Mouse (Mus musculus) macrophage (primary cell): ENCODE results near the gene H2afx. TPM values are rescaled to one million over a fixed set of nuclear protein-coding genes. Genes with fewer than 3 reads are reported as not detected.

ENCODE experiments used
- H3K27ac ChIP-seq: fragments of 350-480 bp; formaldehyde crosslinking; 2 replicates; pipeline ENCODE4 v1.9.0; 2021
- H3K36me3 ChIP-seq: fragments of 350-480 bp; formaldehyde crosslinking; 2 replicates; pipeline ENCODE4 v1.9.0; 2021; ENCODE audit errors: inconsistent target
- H3K4me3 ChIP-seq: fragments of 350-480 bp; formaldehyde crosslinking; 2 replicates; pipeline ENCODE4 v1.9.0; 2021; ENCODE audit errors: inconsistent target
- H3K79me2 ChIP-seq: fragments of 350-480 bp; formaldehyde crosslinking; 2 replicates; pipeline ENCODE4 v1.9.0; 2021; ENCODE audit errors: inconsistent target
- WGBS: methylation state at CpG from one replicate; pipeline ENCODE4 v1.1.7; 2026; ENCODE audit warnings: inconsistent platforms; ENCODE audit not compliant: missing documents; 5-methylcytosine and 5-hydroxymethylcytosine counted together
- polyA plus RNA-seq: library from polyadenylated mRNA; stranded (reverse); fragments of 250-400 nt; gene quantifications from 3 replicates; pipeline ENCODE4 v1.2.4, GENCODE M21; 2018; ENCODE audit warnings: inconsistent platforms

The H2afx gene
- polyA plus RNA-seq, 1 experiment from 2014 or later: 7.9 TPM

DNA sequence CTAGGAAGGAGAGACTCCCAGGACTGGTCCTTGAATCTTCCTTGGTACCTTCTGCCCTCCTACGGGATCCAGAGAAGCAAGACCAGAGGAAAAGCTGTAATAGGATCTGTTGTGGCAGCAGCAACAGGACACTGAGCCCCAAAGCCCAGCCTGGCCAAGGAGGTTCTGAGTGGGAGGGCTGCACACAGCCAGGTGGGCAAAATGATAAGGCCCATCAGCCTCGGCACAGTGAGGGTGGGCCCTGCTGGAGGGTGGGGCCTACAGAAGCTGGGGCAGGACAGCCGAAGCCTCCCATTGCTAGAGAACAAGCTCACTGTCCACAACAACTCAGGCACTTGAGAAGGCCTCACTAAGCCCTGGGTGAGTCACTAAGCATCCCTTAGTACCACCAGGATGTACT lies 7.7 kb downstream of the H2afx start:
- no peak overlapping the region for H3K4me3 ChIP-seq
- peaks cover 4% of the 10 kb centered on the region; the same call in 1 of the 2 replicates for H3K36me3 ChIP-seq
- no peak overlapping the region for H3K27ac ChIP-seq
- peaks cover 46% of the 10 kb centered on the region for H3K79me2 ChIP-seq
- WGBS: 83% methylated on average over 3 of the region's 3 CpGs

DNA sequence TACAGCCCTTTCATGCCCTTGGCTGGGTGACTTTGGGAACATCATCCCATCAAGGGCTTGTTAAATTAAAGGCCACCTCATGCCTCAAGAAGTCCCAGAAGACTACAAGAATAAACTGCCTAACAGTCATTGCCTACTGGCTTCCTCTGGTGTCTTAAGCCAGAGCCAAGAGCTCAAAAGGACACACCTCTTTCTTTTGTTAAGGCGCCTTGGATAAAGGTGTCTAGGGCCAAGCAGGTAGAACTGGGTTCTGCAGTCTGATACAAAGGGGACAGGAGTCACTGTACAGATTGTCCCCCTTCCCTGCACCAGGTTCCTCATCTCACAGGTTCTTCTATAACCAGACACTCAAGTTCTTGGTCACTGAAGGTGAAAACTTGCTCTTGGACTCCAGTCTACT lies 8.1 kb downstream of the H2afx start:
- H3K4me3 ChIP-seq: peak overlapping the region; percentile 59; the same call in 1 of the 2 replicates
- no peak overlapping the region for H3K27ac ChIP-seq
- peaks cover 42% of the 10 kb centered on the region for H3K79me2 ChIP-seq
- peaks cover 8% of the 10 kb centered on the region for H3K36me3 ChIP-seq
- WGBS: 82% methylated on average over 1 of the region's 1 CpGs

DNA sequence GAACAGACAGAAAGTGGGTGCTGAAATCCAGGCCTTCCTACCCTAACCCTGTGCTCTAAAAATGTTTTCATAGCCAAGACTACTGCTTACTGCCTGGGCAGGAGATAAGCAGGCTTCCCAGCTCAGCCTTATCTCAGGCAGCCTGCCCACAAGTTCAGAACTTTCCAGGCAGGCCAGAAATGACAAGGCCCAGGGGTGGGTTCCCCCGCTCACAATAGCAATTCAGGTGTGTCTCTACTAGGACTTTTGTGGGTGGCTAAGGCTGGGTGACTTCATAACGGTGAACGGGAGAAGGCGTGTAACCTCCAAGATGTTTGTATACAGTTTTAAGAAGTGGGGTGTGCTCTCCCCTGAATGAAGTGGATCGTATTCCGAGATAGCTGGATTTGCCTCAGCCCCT lies 8.8 kb downstream of the H2afx start:
- 9% methylated on average over 6 of the region's 6 CpGs for WGBS
- peak overlapping the region; percentile 59 for H3K4me3 ChIP-seq
- H3K36me3 ChIP-seq: peaks cover 15% of the 10 kb centered on the region
- H3K27ac ChIP-seq: peak overlapping the region; percentile 34
- H3K79me2 ChIP-seq: peaks cover 36% of the 10 kb centered on the region

DNA sequence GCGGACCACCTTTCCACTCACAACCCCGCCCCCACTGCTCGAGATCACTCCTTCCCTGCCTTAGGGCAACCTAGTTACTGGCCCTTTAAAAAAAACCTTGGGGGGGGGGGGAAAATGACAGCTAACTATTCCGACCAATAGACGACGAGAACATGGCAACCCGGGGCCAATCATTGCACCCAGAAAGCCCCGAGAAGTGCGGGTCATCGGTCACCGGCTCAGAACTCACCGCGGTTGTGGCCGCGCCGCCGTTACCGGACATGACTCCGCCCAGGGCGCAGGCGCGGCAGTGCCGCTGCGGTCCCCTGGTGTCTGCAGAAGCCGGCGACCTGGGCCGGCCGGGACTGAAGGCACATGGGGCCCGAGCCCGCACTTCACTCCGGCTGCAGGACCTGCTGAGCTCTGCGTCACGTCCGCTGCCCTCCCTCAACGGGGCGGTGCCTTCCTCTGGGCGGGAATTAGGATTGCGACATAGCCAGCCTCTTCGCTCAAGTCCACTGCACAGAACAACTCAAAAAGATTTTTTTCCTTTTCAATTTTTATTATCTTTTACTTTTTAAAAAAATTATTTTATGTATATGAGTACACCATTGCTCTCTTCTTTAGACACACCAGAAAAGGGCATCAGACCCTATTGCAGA lies 9.4 kb downstream of the H2afx start, which contains the start of gene Hmbs:
Hmbs (minus strand) TSS at position 448 of the 641 bp plus-strand sequence.
- peaks cover 36% of the 10 kb centered on the region for H3K79me2 ChIP-seq
- under 1% methylated on average over 39 of the region's 39 CpGs for WGBS
- H3K27ac ChIP-seq: peak within 1 kb of the TSS; percentile 34
- H3K36me3 ChIP-seq: peaks cover 21% of the 10 kb centered on the region
- H3K4me3 ChIP-seq: peak within 1 kb of the TSS; percentile 59

DNA sequence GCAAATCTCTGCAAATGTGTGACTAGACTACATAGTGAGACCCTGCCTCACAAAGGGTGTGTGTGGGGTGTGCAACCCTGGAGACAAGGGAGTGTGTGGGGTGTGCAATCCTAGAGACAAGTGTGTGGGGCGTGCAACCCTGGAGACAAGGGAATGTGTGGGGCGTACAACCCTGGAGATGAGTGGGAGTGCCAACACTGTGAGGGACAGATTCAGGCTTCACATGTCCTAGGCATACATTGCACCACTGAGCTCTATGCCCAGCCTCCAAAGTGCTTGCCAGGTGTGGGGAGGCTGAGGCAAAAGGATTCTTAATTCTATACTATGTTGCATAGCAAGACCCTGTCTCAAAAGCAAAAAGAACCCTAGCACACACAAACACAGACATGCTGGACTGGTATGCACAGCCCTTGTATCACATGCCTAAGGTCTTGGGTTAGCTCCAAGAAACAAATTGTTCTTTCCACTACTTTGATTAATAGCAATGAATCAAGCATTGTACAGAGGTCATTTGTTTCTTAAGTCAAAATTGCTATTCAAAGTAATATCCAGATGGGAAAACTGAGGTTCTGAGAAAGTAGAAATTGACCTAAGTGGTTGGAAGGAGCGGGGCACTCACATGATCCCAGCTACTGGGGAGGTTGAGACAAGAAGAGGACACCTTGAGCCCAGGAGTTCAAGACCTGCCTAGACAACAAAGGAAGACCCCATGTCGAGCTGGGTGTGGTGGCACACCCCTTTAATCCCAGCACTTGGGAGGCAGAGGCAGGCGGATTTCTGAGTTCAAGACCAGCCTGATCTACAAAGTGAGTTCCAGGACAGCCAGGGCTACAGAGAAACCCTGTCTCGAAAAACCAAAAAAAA lies 11.3 kb downstream of the H2afx start:
- Histone ChIP-seq H3K4me3 (no peak overlapping the region), H3K27ac (no peak overlapping the region), H3K79me2 (peaks cover 28% of the 10 kb centered on the region), H3K36me3 (peaks cover 39% of the 10 kb centered on the region)
- 100% methylated on average over 5 of the region's 6 CpGs for WGBS

DNA sequence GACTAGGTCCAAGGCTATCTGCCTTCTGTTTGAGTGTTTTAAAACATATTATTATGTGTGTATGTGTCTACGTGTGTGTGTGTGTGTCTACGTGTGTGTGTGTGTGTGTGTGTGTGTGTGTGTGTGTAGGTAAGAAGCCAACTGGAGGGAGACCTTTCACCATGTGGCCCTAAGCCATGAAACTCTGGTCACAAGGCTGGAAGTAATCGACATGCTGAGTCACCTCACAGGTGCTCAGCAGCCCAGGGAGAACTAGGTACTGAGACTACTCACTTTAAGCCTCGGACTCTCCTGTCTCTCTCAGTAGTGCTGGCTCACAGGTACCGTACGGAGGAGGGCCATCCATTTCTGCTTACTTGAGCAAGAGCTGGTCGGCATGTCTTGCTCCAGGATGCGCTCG lies 12.7 kb downstream of the H2afx start:
- WGBS: 94% methylated on average over 9 of the region's 9 CpGs
- H3K4me3 ChIP-seq: no peak overlapping the region
- H3K36me3 ChIP-seq: peaks cover 53% of the 10 kb centered on the region
- H3K79me2 ChIP-seq: peaks cover 15% of the 10 kb centered on the region
- no peak overlapping the region for H3K27ac ChIP-seq

DNA sequence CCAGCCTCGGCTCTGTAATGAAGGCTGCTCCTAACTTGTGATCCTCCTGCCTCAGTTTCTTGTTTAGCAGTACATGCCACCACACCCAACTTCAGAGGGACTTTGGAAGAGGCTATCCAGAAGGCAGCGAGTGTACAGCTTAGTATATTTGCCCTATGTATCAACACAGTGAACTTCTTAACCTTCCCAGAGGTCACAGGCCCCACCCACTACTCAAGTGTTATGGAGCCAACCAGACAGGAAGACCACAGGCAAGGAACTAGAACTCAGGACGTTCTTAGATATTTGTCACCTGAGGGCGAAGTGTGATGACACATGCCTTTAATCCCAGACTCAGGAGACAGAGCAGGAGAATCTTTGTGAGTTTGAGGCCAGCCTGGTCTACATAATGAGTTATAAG lies 13.1 kb downstream of the H2afx start:
- 92% methylated on average over 4 of the region's 4 CpGs for WGBS
- no peak overlapping the region for H3K4me3 ChIP-seq
- no peak overlapping the region for H3K27ac ChIP-seq
- peaks cover 15% of the 10 kb centered on the region for H3K79me2 ChIP-seq
- peaks cover 57% of the 10 kb centered on the region for H3K36me3 ChIP-seq

DNA sequence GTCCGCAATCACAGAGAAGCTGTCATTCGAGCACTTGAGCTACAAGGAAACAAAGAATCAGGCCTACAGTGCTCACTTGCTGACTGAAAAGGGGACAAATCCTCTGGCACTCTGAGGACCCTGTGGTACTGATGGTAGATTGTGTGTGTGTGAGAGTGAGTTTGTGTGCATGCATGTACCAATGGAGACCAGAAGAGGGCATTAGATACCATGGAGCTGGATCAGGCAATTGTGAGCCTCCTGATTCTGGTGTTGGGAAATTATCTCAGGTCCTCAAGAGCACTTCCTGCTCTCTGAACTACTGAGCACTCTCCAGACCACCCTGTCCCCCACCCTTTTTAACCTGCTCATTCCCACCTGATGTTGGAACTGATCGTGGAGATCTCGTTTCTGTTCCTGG lies 14.1 kb downstream of the H2afx start:
- Histone ChIP-seq H3K27ac (no peak overlapping the region), H3K4me3 (no peak overlapping the region), H3K36me3 (peaks cover 67% of the 10 kb centered on the region), H3K79me2 (peaks cover 15% of the 10 kb centered on the region; the same call in 1 of the 2 replicates)
- WGBS: 100% methylated on average over 3 of the region's 4 CpGs

DNA sequence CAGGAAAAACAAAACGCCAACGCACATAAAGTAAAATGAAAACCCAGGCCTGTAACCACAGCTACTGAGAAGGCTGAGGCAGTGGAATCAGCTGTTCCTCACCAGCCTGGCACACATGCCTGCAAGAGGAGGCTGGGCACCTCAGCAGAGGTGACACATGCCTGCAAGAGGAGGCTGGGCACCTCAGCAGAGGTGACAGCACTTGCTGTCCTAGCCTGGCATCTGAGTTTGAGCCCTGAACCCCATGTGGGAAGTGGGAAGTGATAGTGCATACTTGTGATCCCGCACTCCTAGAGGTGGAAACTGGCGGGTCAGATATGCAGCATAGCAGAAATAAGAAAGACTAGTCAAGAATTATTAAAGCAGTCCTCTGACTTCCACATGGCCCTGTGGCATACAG lies 16.9 kb downstream of the H2afx start:
- H3K79me2 ChIP-seq: peaks cover 42% of the 10 kb centered on the region; the same call in 1 of the 2 replicates
- H3K36me3 ChIP-seq: peaks cover 95% of the 10 kb centered on the region
- H3K27ac ChIP-seq: no peak overlapping the region
- H3K4me3 ChIP-seq: no peak overlapping the region
- 95% methylated on average over 4 of the region's 4 CpGs for WGBS

DNA sequence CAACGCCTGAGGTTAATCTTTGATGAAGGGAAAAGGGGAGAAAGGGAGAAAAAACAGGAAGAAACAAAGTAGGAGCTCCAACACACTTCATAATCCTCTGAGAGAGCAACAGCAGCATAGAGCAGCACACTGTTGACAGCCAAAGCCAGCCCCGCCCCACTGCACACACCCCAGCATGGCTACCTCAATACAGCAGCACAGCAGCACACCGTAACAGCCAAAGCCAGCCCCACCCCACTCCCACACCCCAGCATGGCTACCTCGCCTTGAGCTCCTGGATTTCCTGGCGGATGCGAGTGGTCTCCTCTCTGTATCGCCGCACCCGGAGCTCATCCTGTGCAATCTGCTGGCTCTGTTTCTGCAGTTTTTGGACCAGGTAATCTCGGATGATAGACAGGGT lies 17.8 kb downstream of the H2afx start:
- no peak overlapping the region for H3K4me3 ChIP-seq
- WGBS: 92% methylated on average over 9 of the region's 10 CpGs
- peaks cover 98% of the 10 kb centered on the region for H3K36me3 ChIP-seq
- H3K79me2 ChIP-seq: peaks cover 51% of the 10 kb centered on the region; the same call in 1 of the 2 replicates
- H3K27ac ChIP-seq: no peak overlapping the region

DNA sequence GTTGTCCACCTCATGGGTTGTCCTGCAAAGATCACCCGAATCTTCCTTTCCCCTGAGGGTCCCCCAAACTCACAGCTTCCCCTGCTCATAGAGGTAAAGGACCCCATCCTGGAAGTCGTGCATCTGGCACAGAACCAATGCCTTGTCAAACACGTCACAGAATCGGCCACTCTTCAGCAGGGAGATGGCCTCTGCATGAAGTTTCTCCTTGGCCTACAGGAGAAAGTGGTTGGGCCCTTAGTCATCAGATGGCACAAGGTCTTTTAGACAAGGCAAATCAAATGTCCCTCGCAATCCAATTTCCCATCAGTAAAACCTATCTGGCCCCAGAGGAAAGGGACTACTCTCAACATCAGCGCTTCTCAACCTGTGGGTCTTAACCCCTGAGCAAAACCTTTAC lies 18.6 kb downstream of the H2afx start:
- 94% methylated on average over 6 of the region's 6 CpGs for WGBS
- H3K36me3 ChIP-seq: peaks cover 98% of the 10 kb centered on the region
- H3K4me3 ChIP-seq: no peak overlapping the region
- H3K27ac ChIP-seq: no peak overlapping the region
- peaks cover 60% of the 10 kb centered on the region for H3K79me2 ChIP-seq

DNA sequence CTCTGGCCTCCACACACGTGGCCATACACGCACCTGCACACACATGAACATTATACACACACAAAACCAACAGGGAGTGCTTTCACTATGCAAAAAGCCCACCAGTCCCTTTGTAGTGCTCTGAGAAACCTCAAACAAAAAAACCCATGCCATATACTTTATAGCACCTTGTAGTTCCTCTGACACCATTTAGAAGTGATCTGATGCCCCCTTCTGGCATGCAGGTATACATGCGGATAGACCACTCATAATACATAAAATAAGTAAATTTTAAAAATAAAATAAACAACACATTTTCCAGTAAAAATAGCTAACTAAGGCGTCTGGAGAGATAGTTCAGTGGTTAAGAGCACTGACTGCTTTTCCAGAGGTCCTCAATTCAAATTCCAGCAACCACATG lies 22.7 kb downstream of the H2afx start:
- peaks cover 72% of the 10 kb centered on the region for H3K36me3 ChIP-seq
- 67% methylated on average over 4 of the region's 4 CpGs for WGBS
- H3K4me3 ChIP-seq: no peak overlapping the region
- H3K79me2 ChIP-seq: peaks cover 91% of the 10 kb centered on the region
- no peak overlapping the region for H3K27ac ChIP-seq

DNA sequence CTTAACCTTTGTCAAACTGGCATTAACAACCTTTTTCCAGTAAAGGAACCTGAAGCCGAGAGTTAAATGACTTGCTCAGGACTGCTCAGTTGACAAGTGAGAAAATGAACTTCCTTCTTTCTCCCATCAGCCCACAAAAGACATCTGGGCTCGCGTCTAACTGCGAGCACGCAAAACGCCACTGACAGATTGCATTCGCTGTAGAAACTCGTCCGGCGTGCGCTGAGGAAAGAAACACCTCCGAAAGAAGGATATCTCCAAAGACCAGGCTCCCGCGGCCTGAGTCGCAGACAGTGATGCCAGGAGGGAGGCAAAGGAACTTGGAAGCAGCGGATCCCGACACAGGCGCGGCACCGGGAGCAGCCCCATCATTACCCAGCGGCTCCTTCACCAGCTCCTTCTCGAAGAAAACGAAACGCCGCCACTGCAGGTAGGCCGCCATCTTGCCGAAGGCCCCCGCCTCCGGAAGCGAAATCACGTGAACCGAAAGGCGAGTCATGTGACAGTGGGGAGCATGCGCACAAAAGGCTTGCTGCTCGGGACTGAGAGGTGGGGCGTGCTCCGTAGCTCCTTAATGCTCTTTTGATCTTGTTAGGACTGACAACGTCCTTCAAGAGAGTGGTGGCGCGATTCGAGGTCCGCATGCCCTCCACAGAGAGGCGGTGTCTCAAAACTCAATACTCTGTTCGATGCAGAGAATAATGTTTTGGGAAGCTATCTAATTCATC lies 26.9 kb downstream of the H2afx start, which contains the start of gene Vps11:
Vps11 (minus strand) TSS at position 481 of the 728 bp plus-strand sequence.
- peaks cover 30% of the 10 kb centered on the region for H3K36me3 ChIP-seq
- peaks cover 50% of the 10 kb centered on the region for H3K79me2 ChIP-seq
- H3K27ac ChIP-seq: peak within 1 kb of the TSS; percentile 95
- H3K4me3 ChIP-seq: peak within 1 kb of the TSS; percentile 100
- whole genome bisulfite sequencing: under 1% methylated on average over 44 of the region's 44 CpGs

DNA sequence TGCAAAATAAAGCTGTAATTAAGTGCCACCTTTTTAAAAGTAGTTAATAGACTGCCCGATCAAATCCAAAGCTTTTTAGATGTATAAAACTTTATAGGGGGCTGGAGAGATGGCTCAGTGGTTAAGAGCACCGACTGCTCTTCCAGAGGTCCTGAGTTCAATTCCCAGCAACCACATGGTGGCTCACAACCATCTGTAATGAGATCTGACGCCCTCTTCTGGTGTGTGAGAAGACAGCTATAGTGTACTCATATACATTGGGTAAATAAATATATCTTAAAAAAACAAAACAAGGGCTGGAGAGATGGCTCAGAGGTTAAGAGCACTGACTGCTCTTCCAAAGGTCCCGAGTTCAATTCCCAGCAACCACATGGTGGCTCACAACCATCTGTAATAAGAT lies 27.4 kb downstream of the H2afx start:
- 23% methylated on average over 3 of the region's 4 CpGs for WGBS
- Histone ChIP-seq H3K79me2 (peaks cover 44% of the 10 kb centered on the region), H3K36me3 (peaks cover 25% of the 10 kb centered on the region), H3K4me3 (peak overlapping the region; percentile 100), H3K27ac (peak overlapping the region; percentile 95)
